Mouse (Mus musculus) kidney, embryonic 14.5 days (tissue): ENCODE measurements around the gene Socs7. TPM values are rescaled to one million over a fixed set of nuclear protein-coding genes. Genes with fewer than 3 reads are reported as not detected.
A peak's percentile ranks its signal among the peaks of the same experiment; 100 is the strongest.

Experiments used
- ATAC-seq: fragments of 200-750 bp; cut with Nextera tagmentation; 2 replicates; pipeline ENCODE4 v1.8.0; 2017; ENCODE audit warnings: moderate number of reproducible peaks, mild to moderate bottlenecking, moderate TSS enrichment, moderate library complexity; ENCODE audit not compliant: low FRiP score, low TSS enrichment
- H3K27ac ChIP-seq: fragments of 300-500 bp; sonication (generic); 2 replicates; pipeline ENCODE4 v1.5.1; 2014; ENCODE audit warnings: low read depth, mild to moderate bottlenecking, low read length, moderate library complexity, mixed read lengths
- H3K27me3 ChIP-seq: fragments of 300-500 bp; sonication (generic); 2 replicates; pipeline ENCODE4 v1.6.1; 2014; ENCODE audit warnings: mild to moderate bottlenecking, low read length; ENCODE audit not compliant: control insufficient read depth, insufficient read depth
- H3K36me3 ChIP-seq: fragments of 300-500 bp; sonication (generic); 2 replicates; pipeline ENCODE4 v1.6.1; 2014; ENCODE audit warnings: low read length, mixed read lengths; ENCODE audit not compliant: control insufficient read depth, insufficient read depth
- H3K4me1 ChIP-seq: fragments of 300-500 bp; sonication (generic); 2 replicates; pipeline ENCODE4 v1.6.1; 2014; ENCODE audit warnings: low read length, mixed read lengths; ENCODE audit not compliant: control insufficient read depth, insufficient read depth
- H3K4me2 ChIP-seq: fragments of 300-500 bp; sonication (generic); replicated peaks from 2 replicates; pipeline ENCODE4 v1.6.1; 2014; ENCODE audit warnings: low read depth, mild to moderate bottlenecking, low read length
- H3K4me3 ChIP-seq: fragments of 300-500 bp; sonication (generic); 2 replicates; pipeline ENCODE4 v1.5.1; 2014; ENCODE audit warnings: mild to moderate bottlenecking, low read length
- H3K9ac ChIP-seq: fragments of 300-500 bp; sonication (generic); 2 replicates; pipeline ENCODE4 v1.6.1; 2014; ENCODE audit warnings: low read depth, mild to moderate bottlenecking, low read length, moderate library complexity
- H3K9me3 ChIP-seq: fragments of 300-500 bp; sonication (generic); 2 replicates; pipeline ENCODE4 v1.6.1; 2016; ENCODE audit warnings: low read length; ENCODE audit not compliant: control insufficient read depth
- WGBS: fragments of 180-500 bp; shearing (Covaris S2); extraction: QIAGEN DNeasy Blood & Tissue Kit; methylation state at CpG from one replicate; pipeline ENCODE4 v1.1.7; 2014; 5-methylcytosine and 5-hydroxymethylcytosine counted together
- polyA plus RNA-seq: library from polyadenylated mRNA; unstranded; fragments of >200 nt; fragmentation: Nextera tagmentation; extraction: Ambion mirVana; gene quantifications from 2 replicates; pipeline ENCODE4 v1.2.1, GENCODE M21; 2014

Socs7 gene
- polyA plus RNA-seq, 1 experiment from 2014 or later, result 2.5 TPM

- 67% methylated on average over 11 of the region's 11 CpGs for WGBS
- Histone ChIP-seq H3K36me3 (peaks cover 43% of the 10 kb centered on the region), H3K9ac (no peak overlapping the region), H3K9me3 (no peaks in the 10 kb centered on the region), H3K4me1 (peaks cover 10% of the 10 kb centered on the region; the same call in 1 of the 2 replicates), H3K4me3 (no peak overlapping the region), H3K27me3 (no peaks in the 10 kb centered on the region), H3K4me2 (no peak overlapping the region), H3K27ac (no peak overlapping the region)
- no peak for ATAC-seq
These were observed 31.8 kb downstream of the Socs7 start for GRCm38 (mm10) chr11:97394146-97394545.

GRCm38 (mm10) chr11:97398506-97398905 lies 36.2 kb downstream of the Socs7 start:
- peaks cover 9% of the 10 kb centered on the region; the same call in 1 of the 2 replicates for H3K36me3 ChIP-seq
- no peaks in the 10 kb centered on the region for H3K27me3 ChIP-seq
- H3K27ac ChIP-seq, result no peak overlapping the region
- no peak overlapping the region for H3K4me3 ChIP-seq
- no peak overlapping the region for H3K9ac ChIP-seq
- no peak for ATAC-seq
- H3K9me3 ChIP-seq, result no peaks in the 10 kb centered on the region
- H3K4me2 ChIP-seq, result no peak overlapping the region
- WGBS, result 53% methylated on average over 2 of the region's 2 CpGs
- H3K4me1 ChIP-seq, result 0 out of 2 replicates have a peak, but pooled peaks cover 10% of the 10 kb centered on the region

- H3K9ac ChIP-seq, result no peak overlapping the region
- peaks cover 12% of the 10 kb centered on the region for H3K4me1 ChIP-seq
- WGBS, result 3% methylated on average over 23 of the region's 23 CpGs
- H3K36me3 ChIP-seq, result peaks cover 6% of the 10 kb centered on the region; the same call in 1 of the 2 replicates
- H3K4me2 ChIP-seq, result peak overlapping the region; percentile 60
- H3K27ac ChIP-seq, result no peak overlapping the region
- no peaks in the 10 kb centered on the region for H3K9me3 ChIP-seq
- ATAC-seq, result peak; percentile 72
- peak overlapping the region; percentile 28; the same call in 1 of the 2 replicates for H3K4me3 ChIP-seq
- H3K27me3 ChIP-seq, result peaks cover 4% of the 10 kb centered on the region; the same call in 1 of the 2 replicates
These were observed 37.8 kb downstream of the Socs7 start for GRCm38 (mm10) chr11:97399958-97400710.

GRCm38 (mm10) chr11:97401082-97401481 lies 38.7 kb downstream of the Socs7 start:
- Histone ChIP-seq H3K4me1 (peaks cover 20% of the 10 kb centered on the region), H3K27ac (no peak overlapping the region), H3K27me3 (peaks cover 9% of the 10 kb centered on the region), H3K9ac (no peak overlapping the region), H3K4me2 (no peak overlapping the region), H3K36me3 (no peaks in the 10 kb centered on the region), H3K9me3 (no peaks in the 10 kb centered on the region), H3K4me3 (no peak overlapping the region)
- ATAC-seq, result no peak
- WGBS, result 23% methylated on average over 6 of the region's 6 CpGs

- Histone ChIP-seq H3K9me3 (no peaks in the 10 kb centered on the region), H3K4me1 (peaks cover 27% of the 10 kb centered on the region), H3K36me3 (no peaks in the 10 kb centered on the region), H3K4me3 (no peak overlapping the region), H3K27ac (no peak overlapping the region), H3K4me2 (no peak overlapping the region), H3K9ac (no peak overlapping the region), H3K27me3 (peaks cover 9% of the 10 kb centered on the region)
- WGBS, result 85% methylated on average over 3 of the region's 3 CpGs
- no peak for ATAC-seq
These were observed 39.5 kb downstream of the Socs7 start for GRCm38 (mm10) chr11:97401686-97402435.

- H3K36me3 ChIP-seq, result no peaks in the 10 kb centered on the region
- peaks cover 9% of the 10 kb centered on the region for H3K27me3 ChIP-seq
- no peak overlapping the region for H3K4me3 ChIP-seq
- H3K4me2 ChIP-seq, result no peak overlapping the region
- H3K9me3 ChIP-seq, result no peaks in the 10 kb centered on the region
- H3K27ac ChIP-seq, result no peak overlapping the region
- 40% methylated on average over 2 of the region's 2 CpGs for WGBS
- no peak for ATAC-seq
- H3K4me1 ChIP-seq, result peaks cover 28% of the 10 kb centered on the region
- no peak overlapping the region for H3K9ac ChIP-seq
These were observed 40.4 kb downstream of the Socs7 start for GRCm38 (mm10) chr11:97402746-97403145.

- no peak overlapping the region for H3K27ac ChIP-seq
- 32% methylated on average over 8 of the region's 8 CpGs for WGBS
These were observed 41.3 kb downstream of the Socs7 start for GRCm38 (mm10) chr11:97403614-97404183.

GRCm38 (mm10) chr11:97404184-97404760 lies 41.9 kb downstream of the Socs7 start:
- H3K9me3 ChIP-seq, result no peaks in the 10 kb centered on the region
- WGBS, result 1% methylated on average over 48 of the region's 61 CpGs
- H3K4me1 ChIP-seq, result peaks cover 28% of the 10 kb centered on the region
- H3K4me3 ChIP-seq, result peak overlapping the region; percentile 47
- peak overlapping the region; percentile 53; the same call in 1 of the 2 replicates for H3K9ac ChIP-seq
- peak overlapping the region; percentile 97 for H3K4me2 ChIP-seq
- H3K27me3 ChIP-seq, result peaks cover 9% of the 10 kb centered on the region
- no peak overlapping the region for H3K27ac ChIP-seq
- H3K36me3 ChIP-seq, result no peaks in the 10 kb centered on the region
- peak; percentile 43 for ATAC-seq

More at GRCm38 (mm10) chr11:97403614-97404183, 41.3 kb downstream of the Socs7 start:
- Histone ChIP-seq H3K4me3 (peak overlapping the region; percentile 47), H3K4me1 (peaks cover 28% of the 10 kb centered on the region), H3K9ac (no peak overlapping the region), H3K4me2 (peak overlapping the region; percentile 97), H3K9me3 (no peaks in the 10 kb centered on the region), H3K27me3 (peaks cover 9% of the 10 kb centered on the region), H3K36me3 (no peaks in the 10 kb centered on the region)
- ATAC-seq, result no peak
